Mouse (Mus musculus): Measurements from ENCODE around the gene Ndufv3. TPM values are rescaled to one million over a fixed set of nuclear protein-coding genes. Genes with fewer than 3 reads are reported as not detected.

The Ndufv3 gene
- polyA plus RNA-seq, 1 experiment from 2014 or later, result 215 TPM

DNA sequence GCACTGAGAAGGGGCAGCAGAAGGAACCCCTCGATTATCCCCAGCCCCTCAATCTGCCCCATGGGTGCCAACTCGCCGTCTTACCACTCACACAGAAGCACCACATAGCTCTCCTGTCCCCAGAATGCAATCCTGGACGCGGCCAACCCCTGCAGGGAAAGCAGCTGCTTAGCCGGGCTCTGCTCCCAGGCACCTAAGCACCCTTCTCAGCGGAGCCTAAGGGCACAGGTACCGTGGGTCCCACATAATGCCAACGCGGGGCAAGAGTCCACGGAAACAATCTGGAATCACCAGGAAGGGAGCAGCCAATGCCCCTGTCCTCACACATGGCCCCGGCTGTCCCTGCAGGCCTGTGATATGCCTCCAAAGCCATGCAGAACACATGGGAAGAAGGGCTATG lies 20.2 kb upstream of the Ndufv3 start:
- H3K4me3 ChIP-seq (ENCODE audit: low read depth, low read length), result no peak overlapping the region
- ATAC-seq (no peak), DNase-seq (no peak)
- no peaks in the 10 kb centered on the region for H3K4me1 ChIP-seq (ENCODE audit: insufficient read depth)
- TF ChIP-seq CTCF (IDR thresholded peaks at IDR 0.05; ENCODE audit: low read depth) (no peak), EP300 (IDR thresholded peaks at IDR 0.05; ENCODE audit: low read depth) (no peak)
- no peaks in the 10 kb centered on the region for H3K27me3 ChIP-seq (ENCODE audit: insufficient read depth, low read length)
- H3K4me2 ChIP-seq (ENCODE audit: low read depth, low read length), result no peak overlapping the region
- no peaks in the 10 kb centered on the region for H3K9me3 ChIP-seq (ENCODE audit: low read length)
- peaks cover 53% of the 10 kb centered on the region for H3K36me3 ChIP-seq (replicated peaks; ENCODE audit: insufficient read depth, low read length)
- H3K9ac ChIP-seq (replicated peaks), result no peak overlapping the region
- H3K27ac ChIP-seq (ENCODE audit: low read depth), result no peak overlapping the region
- 89% methylated on average over 12 of the region's 12 CpGs for WGBS (ENCODE audit: insufficient replicate concordance)

DNA sequence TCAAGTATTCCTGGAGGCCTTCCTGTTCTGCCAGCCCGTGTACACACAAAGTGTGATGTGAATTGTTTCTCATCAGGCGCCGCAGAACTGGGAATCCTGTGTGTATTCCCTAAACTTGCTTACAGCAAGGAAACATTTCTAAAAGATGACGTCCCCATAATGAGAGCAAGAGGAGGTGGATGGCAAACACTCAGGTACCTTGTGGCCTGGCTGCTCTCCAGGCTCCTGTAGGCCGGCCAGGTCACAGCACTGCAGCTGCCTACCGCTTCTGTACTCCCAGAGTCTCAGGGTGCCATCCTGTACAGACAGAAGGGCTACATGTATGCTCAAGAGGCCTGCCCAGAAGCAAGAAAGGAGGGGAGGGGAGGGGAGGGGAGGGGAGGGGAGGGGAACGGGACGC lies 19.5 kb upstream of the Ndufv3 start:
- H3K9me3 ChIP-seq (ENCODE audit: low read length), result no peaks in the 10 kb centered on the region
- no peaks in the 10 kb centered on the region for H3K27me3 ChIP-seq (ENCODE audit: insufficient read depth, low read length)
- ATAC-seq, result no peak
- no peak for TF ChIP-seq CTCF (IDR thresholded peaks at IDR 0.05; ENCODE audit: low read depth)
- TF ChIP-seq EP300 (IDR thresholded peaks at IDR 0.05; ENCODE audit: low read depth), result no peak
- 83% methylated on average over 8 of the region's 8 CpGs for WGBS (ENCODE audit: insufficient replicate concordance)
- no peak overlapping the region for H3K4me3 ChIP-seq (ENCODE audit: low read depth, low read length)
- DNase-seq, result no peak
- H3K4me1 ChIP-seq (ENCODE audit: insufficient read depth), result no peaks in the 10 kb centered on the region
- H3K9ac ChIP-seq (replicated peaks), result no peak overlapping the region
- peaks cover 54% of the 10 kb centered on the region for H3K36me3 ChIP-seq (replicated peaks; ENCODE audit: insufficient read depth, low read length)
- no peak overlapping the region for H3K4me2 ChIP-seq (ENCODE audit: low read depth, low read length)
- no peak overlapping the region for H3K27ac ChIP-seq (ENCODE audit: low read depth)

DNA sequence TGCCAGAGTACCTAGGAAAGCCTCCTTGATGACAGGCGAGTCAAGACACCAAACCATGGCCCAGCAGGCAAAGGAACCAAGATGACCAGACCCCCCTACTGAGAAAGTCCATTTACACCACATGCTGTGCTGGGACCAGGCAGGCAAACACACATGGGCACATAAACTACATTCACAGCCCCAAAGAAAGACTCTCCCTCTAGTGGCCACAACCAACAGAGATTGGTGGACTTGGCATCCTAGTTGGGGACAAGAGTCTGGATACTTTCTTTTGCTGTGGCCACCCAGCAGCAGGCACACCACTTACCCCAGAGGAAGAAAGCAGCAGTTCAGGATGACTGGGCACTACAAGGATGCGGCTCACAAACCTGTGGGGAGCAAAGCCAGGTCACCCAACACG lies 19.0 kb upstream of the Ndufv3 start:
- no peaks in the 10 kb centered on the region for H3K27me3 ChIP-seq (ENCODE audit: insufficient read depth, low read length)
- ATAC-seq (no peak), DNase-seq (no peak)
- TF ChIP-seq CTCF (IDR thresholded peaks at IDR 0.05; ENCODE audit: low read depth), result peak; percentile 42
- no peak for TF ChIP-seq EP300 (IDR thresholded peaks at IDR 0.05; ENCODE audit: low read depth)
- no peak overlapping the region for H3K4me3 ChIP-seq (ENCODE audit: low read depth, low read length)
- H3K9me3 ChIP-seq (ENCODE audit: low read length), result no peaks in the 10 kb centered on the region
- no peak overlapping the region for H3K4me2 ChIP-seq (ENCODE audit: low read depth, low read length)
- no peak overlapping the region for H3K27ac ChIP-seq (ENCODE audit: low read depth)
- H3K36me3 ChIP-seq (replicated peaks; ENCODE audit: insufficient read depth, low read length), result peaks cover 51% of the 10 kb centered on the region
- H3K9ac ChIP-seq (replicated peaks), result no peak overlapping the region
- H3K4me1 ChIP-seq (ENCODE audit: insufficient read depth), result no peaks in the 10 kb centered on the region
- 83% methylated on average over 3 of the region's 3 CpGs for WGBS (ENCODE audit: insufficient replicate concordance)

GRCm38 (mm10) chr17:31502261-31502927 lies 17.5 kb upstream of the Ndufv3 start:
- H3K9ac ChIP-seq (replicated peaks), result no peak overlapping the region
- H3K4me1 ChIP-seq (ENCODE audit: insufficient read depth), result peaks cover 3% of the 10 kb centered on the region; the same call in 1 of the 2 replicates
- peaks cover 40% of the 10 kb centered on the region for H3K36me3 ChIP-seq (replicated peaks; ENCODE audit: insufficient read depth, low read length)
- H3K4me2 ChIP-seq (ENCODE audit: low read depth, low read length), result no peak overlapping the region
- H3K27ac ChIP-seq (ENCODE audit: low read depth), result no peak overlapping the region
- DNase-seq, result no peak
- no peaks in the 10 kb centered on the region for H3K27me3 ChIP-seq (ENCODE audit: insufficient read depth, low read length)
- WGBS (ENCODE audit: insufficient replicate concordance), result 56% methylated on average over 12 of the region's 12 CpGs
- no peaks in the 10 kb centered on the region for H3K9me3 ChIP-seq (ENCODE audit: low read length)
- peak; percentile 78 for ATAC-seq
- no peak overlapping the region for H3K4me3 ChIP-seq (ENCODE audit: low read depth, low read length)
- TF ChIP-seq CTCF (IDR thresholded peaks at IDR 0.05; ENCODE audit: low read depth) (no peak), EP300 (IDR thresholded peaks at IDR 0.05; ENCODE audit: low read depth) (no peak)

- no peaks in the 10 kb centered on the region for H3K27me3 ChIP-seq (ENCODE audit: insufficient read depth, low read length)
- H3K4me2 ChIP-seq (ENCODE audit: low read depth, low read length), result no peak overlapping the region
- H3K27ac ChIP-seq (ENCODE audit: low read depth), result no peak overlapping the region
- H3K9ac ChIP-seq (replicated peaks), result no peak overlapping the region
- 92% methylated on average over 12 of the region's 12 CpGs for WGBS (ENCODE audit: insufficient replicate concordance)
- no peak for DNase-seq
- no peaks in the 10 kb centered on the region for H3K9me3 ChIP-seq (ENCODE audit: low read length)
- H3K36me3 ChIP-seq (replicated peaks; ENCODE audit: insufficient read depth, low read length), result peaks cover 42% of the 10 kb centered on the region
- ATAC-seq, result no peak
- H3K4me3 ChIP-seq (ENCODE audit: low read depth, low read length), result no peak overlapping the region
- peaks cover 3% of the 10 kb centered on the region; the same call in 1 of the 2 replicates for H3K4me1 ChIP-seq (ENCODE audit: insufficient read depth)
- TF ChIP-seq CTCF (IDR thresholded peaks at IDR 0.05; ENCODE audit: low read depth) (no peak), EP300 (IDR thresholded peaks at IDR 0.05; ENCODE audit: low read depth) (no peak)
Observed at GRCm38 (mm10) chr17:31503337-31503736, 16.6 kb upstream of the Ndufv3 start.

- H3K36me3 ChIP-seq (replicated peaks; ENCODE audit: insufficient read depth, low read length), result peaks cover 42% of the 10 kb centered on the region
- WGBS (ENCODE audit: insufficient replicate concordance), result 82% methylated on average over 2 of the region's 2 CpGs
- ATAC-seq (no peak), DNase-seq (no peak)
- peaks cover 3% of the 10 kb centered on the region; the same call in 1 of the 2 replicates for H3K4me1 ChIP-seq (ENCODE audit: insufficient read depth)
- no peaks in the 10 kb centered on the region for H3K9me3 ChIP-seq (ENCODE audit: low read length)
- H3K27me3 ChIP-seq (ENCODE audit: insufficient read depth, low read length), result no peaks in the 10 kb centered on the region
- TF ChIP-seq CTCF (IDR thresholded peaks at IDR 0.05; ENCODE audit: low read depth) (no peak), EP300 (IDR thresholded peaks at IDR 0.05; ENCODE audit: low read depth) (no peak)
- no peak overlapping the region for H3K4me3 ChIP-seq (ENCODE audit: low read depth, low read length)
- no peak overlapping the region for H3K9ac ChIP-seq (replicated peaks)
- no peak overlapping the region for H3K4me2 ChIP-seq (ENCODE audit: low read depth, low read length)
- no peak overlapping the region for H3K27ac ChIP-seq (ENCODE audit: low read depth)
Observed at GRCm38 (mm10) chr17:31503936-31504335, 16.0 kb upstream of the Ndufv3 start.
